Mouse (Mus musculus) CH12.LX (cell line): ENCODE measurements around the gene Coro6.

Source experiments
- GABPA ChIP-seq: IDR thresholded peaks from 2 replicates; pipeline ENCODE4 v1.6.1; 2012; ENCODE audit warnings: low read depth, low read length, improper control_type of control experiment, inconsistent platforms; ENCODE audit not compliant: insufficient replicate concordance
- RCOR1 ChIP-seq: conservative IDR thresholded peaks from 2 replicates; pipeline ENCODE4 v1.6.1; 2012; ENCODE audit warnings: low read depth, mild to moderate bottlenecking, inconsistent platforms, low read length, improper control_type of control experiment

GRCm38 (mm10) chr11:77453388-77453787 lies 8.8 kb upstream of the Coro6 start:
- TF ChIP-seq GABPA (no peak), RCOR1 (no peak)
